Mouse (Mus musculus) liver, postnatal 0 days (tissue): ENCODE data around the gene Ikzf2.

Experiments
- CTCF ChIP-seq: sonication (generic); IDR thresholded peaks from 2 replicates; pipeline ENCODE4 v1.5.1; 2016; ENCODE audit warnings: antibody characterized with exemption, low read depth
- EP300 ChIP-seq: IDR thresholded peaks from 2 replicates; pipeline ENCODE4 v1.6.1; 2016; ENCODE audit warnings: antibody characterized with exemption, low read depth, mild to moderate bottlenecking

GRCm38 (mm10) chr1:69513595-69514250 lies 173.3 kb downstream of the Ikzf2 start:
- TF ChIP-seq CTCF (no peak), EP300 (peak; percentile 70)
